Mouse (Mus musculus): ENCODE measurements around the gene Dbp. TPM values are rescaled to one million over a fixed set of nuclear protein-coding genes. Genes with fewer than 3 reads are reported as not detected.

The Dbp gene
- polyA plus RNA-seq, 1 experiment from 2014 or later = 4.1 TPM

DNA sequence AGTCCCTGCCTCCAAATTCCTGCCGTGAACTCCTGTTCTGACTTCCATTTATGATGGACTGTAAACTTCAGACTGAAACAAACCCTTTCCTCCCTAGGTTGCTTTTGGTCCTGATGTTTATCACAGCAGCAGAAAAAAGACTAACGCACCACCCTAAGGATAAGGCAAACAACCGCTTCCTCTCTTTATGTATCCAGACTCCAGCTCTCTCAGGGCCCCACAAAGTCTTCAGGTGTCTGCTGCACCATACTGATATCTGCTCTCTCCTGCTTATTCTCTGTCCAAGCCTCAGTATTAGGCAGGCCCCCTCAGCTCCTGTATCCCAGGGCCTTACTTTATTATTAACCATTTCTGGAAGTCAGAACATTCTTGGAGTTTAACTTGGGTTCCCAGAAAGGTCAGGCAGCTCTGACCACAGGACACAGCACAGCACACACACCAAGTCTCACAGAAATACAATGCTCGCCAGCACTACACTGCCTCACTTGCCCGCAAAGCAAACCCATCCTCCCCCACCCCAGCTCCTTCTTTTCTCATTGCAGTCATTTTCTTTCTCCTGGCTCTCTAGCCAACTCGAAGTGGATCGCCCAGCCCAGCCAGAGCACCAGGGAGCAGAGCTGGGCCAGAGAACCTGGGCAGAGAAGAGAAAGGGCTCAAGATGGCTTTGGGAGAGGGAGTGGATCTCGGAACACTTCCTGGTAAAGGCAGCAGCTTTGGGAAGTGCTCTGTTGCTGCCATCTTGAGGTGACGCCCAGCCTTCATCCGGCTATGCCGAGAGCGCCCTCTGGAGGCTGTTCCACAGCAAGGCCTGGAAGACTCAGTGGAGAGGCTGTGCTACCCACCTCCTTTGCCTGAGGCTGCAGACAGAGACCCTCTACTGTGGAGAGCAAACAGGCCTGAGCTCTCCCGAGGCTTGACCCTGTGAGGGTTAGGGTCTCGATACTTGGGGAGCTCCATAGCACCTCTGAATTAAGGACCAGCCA, 22.5 kb upstream of the Dbp start:
- ATAC-seq (ENCODE audit: low FRiP score, low read depth) = peak; percentile 70
- no peak overlapping the region for H3K4me3 ChIP-seq
- no peaks in the 10 kb centered on the region for H3K36me3 ChIP-seq
- H3K9ac ChIP-seq = peak overlapping the region; percentile 23; the same call in 1 of the 2 replicates
- WGBS = 30% methylated on average over 14 of the region's 14 CpGs
- peaks cover 8% of the 10 kb centered on the region; the same call in 1 of the 2 replicates for H3K4me1 ChIP-seq (replicated peaks)
- peak overlapping the region; percentile 70 for H3K27ac ChIP-seq (replicated peaks)
- H3K9me3 ChIP-seq = no peaks in the 10 kb centered on the region
- no peaks in the 10 kb centered on the region for H3K27me3 ChIP-seq
- H3K4me2 ChIP-seq = peak overlapping the region; percentile 46

DNA sequence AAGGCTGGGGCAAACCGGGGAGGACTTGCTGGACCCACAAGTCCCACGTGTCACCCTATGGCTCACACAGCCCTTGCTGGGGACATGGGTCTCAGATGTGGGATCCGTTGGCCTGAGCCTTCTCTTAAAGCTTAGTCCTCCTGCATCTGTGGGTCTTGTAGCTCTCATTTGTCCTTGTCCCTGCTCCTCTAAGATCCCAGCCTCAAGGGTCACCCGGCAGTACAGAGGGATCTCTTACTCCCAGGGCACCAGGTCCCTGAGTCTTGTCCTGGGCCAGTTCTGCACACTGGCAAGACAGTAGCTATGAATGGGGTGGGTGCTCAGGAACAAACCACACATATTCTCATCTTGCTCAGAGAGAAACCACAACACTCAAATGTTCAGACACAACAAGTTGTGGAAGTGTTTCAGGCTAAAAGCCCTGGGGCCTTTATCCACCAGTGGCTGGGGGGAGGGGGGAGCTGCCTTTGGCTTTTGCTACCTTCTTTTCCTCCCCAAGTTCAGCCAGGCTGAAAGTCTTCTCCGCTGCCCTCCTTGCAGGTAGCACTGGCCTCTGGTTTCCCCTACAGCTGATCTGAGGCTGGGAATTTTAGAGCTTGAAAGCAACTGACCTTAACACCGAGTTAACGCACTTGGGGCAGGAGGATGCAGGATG, 21.4 kb upstream of the Dbp start, which contains the start of gene Ntn5:
TSS of gene Ntn5 (plus strand) at position 627 of the 655 bp plus-strand sequence.
- no peaks in the 10 kb centered on the region for H3K36me3 ChIP-seq
- WGBS = 84% methylated on average over 7 of the region's 7 CpGs
- no peaks in the 10 kb centered on the region for H3K9me3 ChIP-seq
- H3K4me2 ChIP-seq = no peak within 1 kb of the TSS
- no peak within 1 kb of the TSS for H3K9ac ChIP-seq
- no peak within 1 kb of the TSS for H3K4me3 ChIP-seq
- no peak for ATAC-seq (ENCODE audit: low FRiP score, low read depth)
- peaks cover 8% of the 10 kb centered on the region; the same call in 1 of the 2 replicates for H3K4me1 ChIP-seq (replicated peaks)
- no peak within 1 kb of the TSS for H3K27ac ChIP-seq (replicated peaks)
- no peaks in the 10 kb centered on the region for H3K27me3 ChIP-seq

DNA sequence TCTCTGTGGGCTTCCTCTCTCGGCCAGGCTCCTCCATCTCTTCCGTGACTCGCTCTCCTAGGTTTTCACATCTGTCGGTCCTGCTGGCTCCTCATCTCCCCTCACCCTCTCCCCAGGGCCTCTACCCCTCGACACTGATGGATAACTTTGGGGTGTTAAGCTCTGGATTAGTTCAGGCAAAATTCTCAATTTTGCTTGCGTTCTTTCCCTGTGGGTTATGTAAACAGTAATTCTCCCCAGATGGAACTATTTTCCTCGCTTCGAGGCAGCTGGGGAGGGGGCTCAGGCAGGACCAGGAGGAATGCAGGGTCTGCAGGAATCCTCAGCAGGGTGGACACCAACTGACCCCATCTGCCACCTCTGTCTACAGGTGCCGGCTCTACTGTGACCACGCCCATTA, 19.1 kb upstream of the Dbp start:
- Histone ChIP-seq H3K4me2 (no peak overlapping the region), H3K9ac (no peak overlapping the region), H3K4me1 (replicated peaks) (peaks cover 8% of the 10 kb centered on the region; the same call in 1 of the 2 replicates), H3K4me3 (no peak overlapping the region), H3K36me3 (no peaks in the 10 kb centered on the region), H3K27ac (replicated peaks) (no peak overlapping the region), H3K9me3 (no peaks in the 10 kb centered on the region), H3K27me3 (no peaks in the 10 kb centered on the region)
- WGBS = 54% methylated on average over 10 of the region's 10 CpGs
- ATAC-seq (ENCODE audit: low FRiP score, low read depth) = no peak

DNA sequence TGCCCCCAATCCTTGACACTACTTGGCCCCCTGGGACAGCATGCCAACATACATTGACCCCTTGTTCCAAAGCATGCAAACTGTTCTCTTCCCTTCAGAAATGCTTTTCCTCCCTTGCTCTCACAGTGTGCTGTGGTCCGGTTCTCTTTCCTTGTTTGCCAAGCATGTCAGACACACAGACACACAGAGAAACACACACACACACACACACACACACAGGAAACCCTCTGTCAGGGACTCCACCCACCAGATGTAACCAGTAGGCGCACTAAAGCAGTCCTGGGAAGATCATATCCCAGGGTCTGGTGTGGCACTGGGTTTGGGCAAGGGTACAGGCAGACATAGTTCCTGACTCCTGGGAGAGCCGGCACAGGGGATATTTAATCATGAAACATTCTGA, 18.0 kb upstream of the Dbp start:
- Histone ChIP-seq H3K4me2 (no peak overlapping the region), H3K27me3 (no peaks in the 10 kb centered on the region), H3K4me3 (no peak overlapping the region), H3K36me3 (no peaks in the 10 kb centered on the region), H3K4me1 (replicated peaks) (peaks cover 8% of the 10 kb centered on the region; the same call in 1 of the 2 replicates), H3K9me3 (no peaks in the 10 kb centered on the region), H3K27ac (replicated peaks) (no peak overlapping the region), H3K9ac (no peak overlapping the region)
- no peak for ATAC-seq (ENCODE audit: low FRiP score, low read depth)
- WGBS = 67% methylated on average over 3 of the region's 3 CpGs

DNA sequence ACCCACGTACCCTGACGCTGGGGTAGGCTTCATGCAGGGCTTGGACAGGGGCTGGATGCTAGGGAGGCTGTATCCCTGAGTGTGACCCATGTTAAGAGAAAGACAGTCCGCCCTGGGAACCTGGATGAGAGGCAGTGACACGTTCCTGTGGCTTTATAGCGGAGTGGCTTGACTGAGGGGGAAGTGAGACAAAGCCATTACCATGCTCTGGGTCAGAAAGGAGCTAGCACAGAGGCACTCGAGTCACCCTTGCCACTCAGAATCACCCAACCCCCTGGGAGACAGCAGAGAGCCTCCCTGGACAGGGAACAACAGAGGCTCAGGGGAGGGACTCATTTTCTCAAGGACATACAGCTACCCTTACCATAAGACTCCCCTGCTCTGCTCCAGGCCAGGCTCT, 15.8 kb upstream of the Dbp start:
- Histone ChIP-seq H3K36me3 (no peaks in the 10 kb centered on the region), H3K27me3 (no peaks in the 10 kb centered on the region), H3K9ac (no peak overlapping the region), H3K27ac (replicated peaks) (no peak overlapping the region), H3K4me2 (no peak overlapping the region), H3K4me3 (no peak overlapping the region), H3K4me1 (replicated peaks) (peaks cover 5% of the 10 kb centered on the region; the same call in 1 of the 2 replicates), H3K9me3 (no peaks in the 10 kb centered on the region)
- no peak for ATAC-seq (ENCODE audit: low FRiP score, low read depth)
- WGBS = 67% methylated on average over 6 of the region's 6 CpGs

DNA sequence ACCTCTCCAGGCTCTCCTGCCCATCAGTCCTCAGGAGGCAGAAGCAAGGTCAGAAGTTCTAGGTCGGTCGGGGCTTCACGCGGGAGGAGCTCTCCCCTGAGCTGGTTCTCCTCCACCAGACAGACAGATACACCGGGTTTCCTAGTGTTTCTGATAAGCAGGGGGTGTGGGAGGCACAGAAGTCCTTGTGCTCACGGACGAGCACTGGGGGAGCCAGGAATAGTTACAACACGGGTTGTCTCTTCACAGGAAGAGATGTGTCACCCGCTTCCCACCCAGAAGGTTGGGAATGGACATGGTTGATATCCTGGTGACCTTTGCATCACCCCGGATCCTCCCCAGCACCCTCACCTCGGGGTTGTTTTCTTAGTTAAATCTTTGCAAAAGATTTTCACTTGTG, 15.1 kb upstream of the Dbp start:
- Histone ChIP-seq H3K4me2 (no peak overlapping the region), H3K9ac (no peak overlapping the region), H3K4me3 (no peak overlapping the region), H3K27me3 (no peaks in the 10 kb centered on the region), H3K27ac (replicated peaks) (no peak overlapping the region), H3K36me3 (no peaks in the 10 kb centered on the region), H3K4me1 (replicated peaks) (peaks cover 5% of the 10 kb centered on the region; the same call in 1 of the 2 replicates), H3K9me3 (no peaks in the 10 kb centered on the region)
- no peak for ATAC-seq (ENCODE audit: low FRiP score, low read depth)
- 82% methylated on average over 11 of the region's 11 CpGs for WGBS

DNA sequence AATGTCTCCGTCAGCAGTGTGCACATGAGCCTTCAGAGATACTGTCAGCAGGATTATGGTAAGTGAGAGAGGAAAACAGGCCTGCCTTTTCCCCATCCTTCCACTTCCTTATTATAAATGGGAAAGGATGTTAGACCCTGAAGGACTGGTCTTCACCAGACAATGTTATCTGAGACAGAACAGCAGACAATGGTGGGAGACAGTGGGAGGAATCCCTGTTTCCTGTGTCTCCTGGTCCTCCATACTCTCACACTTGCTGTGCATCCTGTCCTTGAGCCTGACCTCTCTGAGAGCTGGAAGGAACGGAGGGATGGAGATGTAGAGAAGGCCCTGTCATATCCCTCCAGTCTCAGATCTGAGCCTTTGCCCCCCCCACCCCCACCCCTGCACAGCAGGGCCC, 12.5 kb upstream of the Dbp start:
- no peak overlapping the region for H3K4me2 ChIP-seq
- H3K4me3 ChIP-seq = no peak overlapping the region
- no peaks in the 10 kb centered on the region for H3K36me3 ChIP-seq
- no peak for ATAC-seq (ENCODE audit: low FRiP score, low read depth)
- WGBS = 83% methylated on average over 2 of the region's 2 CpGs
- no peak overlapping the region for H3K9ac ChIP-seq
- H3K4me1 ChIP-seq (replicated peaks) = no peaks in the 10 kb centered on the region
- no peaks in the 10 kb centered on the region for H3K9me3 ChIP-seq
- H3K27me3 ChIP-seq = no peaks in the 10 kb centered on the region
- H3K27ac ChIP-seq (replicated peaks) = no peak overlapping the region

DNA sequence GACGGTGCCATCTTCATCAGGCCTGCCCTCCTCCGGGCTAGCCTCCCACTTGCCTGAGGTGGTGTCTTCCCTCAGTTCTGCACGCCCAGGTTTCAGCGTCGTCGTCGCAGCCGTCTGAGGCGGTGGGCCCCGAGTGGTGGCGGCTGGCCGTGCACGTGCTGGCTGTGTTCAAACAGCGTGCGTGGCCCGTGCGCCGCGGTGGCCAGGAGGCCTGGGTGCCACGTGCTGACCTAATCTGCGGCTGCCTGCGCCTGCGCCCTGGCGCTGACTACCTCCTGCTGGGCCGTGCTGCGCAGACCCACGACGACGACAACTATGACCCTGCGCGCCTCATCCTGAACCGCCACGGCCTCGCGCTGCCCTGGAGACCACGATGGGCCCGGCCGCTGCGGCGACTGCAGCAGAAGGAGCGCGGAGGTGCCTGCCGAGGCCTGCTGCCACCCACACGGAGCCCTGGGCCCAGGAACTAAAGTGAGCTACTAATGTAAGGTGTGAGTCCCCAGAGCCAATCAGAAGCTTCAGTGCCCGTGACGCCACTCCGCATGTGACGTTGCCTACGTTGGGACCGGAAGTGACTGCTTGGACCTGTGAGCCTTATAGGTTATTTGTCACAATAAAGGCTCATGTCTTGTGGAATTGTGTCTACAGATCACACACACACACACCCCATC, 10.8 kb upstream of the Dbp start, which contains the start of gene Sec1:
TSS of gene Sec1 (minus strand) at position 482 of the 671 bp plus-strand sequence.
- no peaks in the 10 kb centered on the region for H3K36me3 ChIP-seq
- no peaks in the 10 kb centered on the region for H3K27me3 ChIP-seq
- no peak within 1 kb of the TSS for H3K4me3 ChIP-seq
- peaks cover under 1% of the 10 kb centered on the region; the same call in 1 of the 2 replicates for H3K4me1 ChIP-seq (replicated peaks)
- no peak within 1 kb of the TSS for H3K4me2 ChIP-seq
- H3K9ac ChIP-seq = no peak within 1 kb of the TSS
- 89% methylated on average over 50 of the region's 50 CpGs for WGBS
- ATAC-seq (ENCODE audit: low FRiP score, low read depth) = no peak
- H3K9me3 ChIP-seq = no peaks in the 10 kb centered on the region
- no peak within 1 kb of the TSS for H3K27ac ChIP-seq (replicated peaks)

DNA sequence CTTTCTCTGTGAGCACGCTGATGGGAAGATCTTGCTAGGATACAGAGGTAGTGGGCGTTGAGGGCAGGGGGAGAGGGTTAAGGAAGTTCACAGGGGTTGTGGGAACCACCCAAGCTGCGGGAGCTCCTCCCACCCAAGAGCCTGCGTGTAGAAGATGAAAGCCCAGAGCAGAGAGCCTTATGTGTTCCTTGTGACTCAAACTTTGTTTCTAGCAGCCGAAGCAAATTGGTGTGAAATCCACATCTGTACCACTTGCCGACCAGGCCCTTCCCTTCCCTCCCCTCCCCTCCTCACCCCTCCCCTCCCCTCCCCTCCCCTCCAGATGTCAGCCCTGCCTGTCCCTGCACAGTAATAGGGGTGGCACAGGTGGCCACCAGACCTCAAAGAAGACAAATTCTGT, 9.8 kb upstream of the Dbp start:
- Histone ChIP-seq H3K9me3 (no peaks in the 10 kb centered on the region), H3K27me3 (no peaks in the 10 kb centered on the region), H3K27ac (replicated peaks) (no peak overlapping the region), H3K36me3 (no peaks in the 10 kb centered on the region), H3K9ac (no peak overlapping the region), H3K4me1 (replicated peaks) (peaks cover 10% of the 10 kb centered on the region), H3K4me3 (no peak overlapping the region), H3K4me2 (no peak overlapping the region)
- no peak for ATAC-seq (ENCODE audit: low FRiP score, low read depth)
- WGBS = 17% methylated on average over 6 of the region's 6 CpGs

DNA sequence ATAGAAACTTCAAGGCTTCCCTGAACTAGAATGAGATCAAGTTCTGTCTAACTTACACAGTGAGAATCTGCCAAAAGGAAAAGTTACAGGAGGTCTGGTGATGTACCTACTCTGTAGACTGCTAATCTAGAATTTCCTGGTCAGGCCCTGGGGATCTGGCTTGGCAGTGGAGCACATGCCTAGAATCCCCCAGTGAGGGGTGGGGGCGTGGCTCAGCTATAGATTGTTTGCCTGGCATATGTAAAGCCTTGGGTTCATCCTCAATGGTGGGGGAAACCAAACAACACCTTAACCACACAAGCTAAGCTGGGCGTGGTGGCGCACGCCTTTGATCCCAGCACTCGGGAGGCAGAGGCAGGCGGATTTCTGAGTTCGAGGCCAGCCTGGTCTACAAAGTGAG, 7.0 kb upstream of the Dbp start:
- WGBS = 80% methylated on average over 7 of the region's 7 CpGs
- no peak overlapping the region for H3K27ac ChIP-seq (replicated peaks)

DNA sequence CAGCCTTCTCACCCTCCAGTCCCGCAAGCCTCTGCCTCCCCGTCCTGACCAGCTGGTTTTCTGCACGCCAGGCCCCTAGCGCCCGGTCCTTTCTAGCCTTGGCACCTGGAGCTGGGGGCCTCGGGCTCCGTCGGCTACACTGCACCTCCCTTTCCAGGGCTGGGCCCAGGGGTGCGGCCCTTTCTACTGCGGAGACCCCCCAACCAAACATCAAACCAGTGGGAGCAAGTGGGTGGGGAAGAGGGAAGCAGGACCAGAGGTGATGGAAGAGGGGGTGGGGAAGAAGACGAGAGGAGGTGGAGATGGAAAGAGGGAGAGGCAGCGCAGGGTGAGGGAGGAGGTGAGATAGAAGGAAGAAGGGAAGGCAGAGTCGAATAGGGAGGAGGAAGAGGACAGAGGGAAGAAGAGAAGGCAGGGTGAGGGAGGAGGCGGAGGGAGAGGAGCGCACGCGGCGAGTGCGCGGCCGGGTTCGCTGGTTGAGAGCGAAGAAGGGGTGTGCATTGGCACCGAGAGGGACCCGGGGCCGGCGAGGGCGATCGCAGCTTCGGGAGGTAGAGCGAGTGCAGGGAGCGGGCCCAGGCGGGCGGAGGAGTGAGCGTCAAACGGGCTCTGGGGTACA, 5.3 kb upstream of the Dbp start, which contains the start of gene Car11:
TSS of gene Car11 (plus strand) at position 321 of the 619 bp plus-strand sequence.
- no peak for ATAC-seq (ENCODE audit: low FRiP score, low read depth)
- Histone ChIP-seq H3K4me3 (peak within 1 kb of the TSS; percentile 53), H3K4me1 (replicated peaks) (peaks cover 48% of the 10 kb centered on the region), H3K27me3 (no peaks in the 10 kb centered on the region), H3K9ac (peak within 1 kb of the TSS; percentile 74), H3K9me3 (no peaks in the 10 kb centered on the region), H3K4me2 (peak within 1 kb of the TSS; percentile 95), H3K27ac (replicated peaks) (peak within 1 kb of the TSS; percentile 88), H3K36me3 (no peaks in the 10 kb centered on the region)
- WGBS = under 1% methylated on average over 33 of the region's 36 CpGs

More for the DNA sequence above, 7.0 kb upstream of the Dbp start:
- H3K9ac ChIP-seq = no peak overlapping the region
- no peaks in the 10 kb centered on the region for H3K9me3 ChIP-seq
- H3K4me3 ChIP-seq = no peak overlapping the region
- no peaks in the 10 kb centered on the region for H3K36me3 ChIP-seq
- no peak for ATAC-seq (ENCODE audit: low FRiP score, low read depth)
- H3K27me3 ChIP-seq = no peaks in the 10 kb centered on the region
- no peak overlapping the region for H3K4me2 ChIP-seq
- H3K4me1 ChIP-seq (replicated peaks) = peaks cover 32% of the 10 kb centered on the region
